ENCODE assay signal across 28 mouse cellular contexts in genomic region chr12:69378558-69379454, GRCm38 (mm10). TPM values are rescaled to one million over a fixed set of nuclear protein-coding genes. Genes with fewer than 3 reads are reported as not detected.
DNase-seq lines count a peak whose midpoint lies in the region; ATAC-seq and TF ChIP-seq lines count a peak whose summit lies in the region.
"Had no signal": no experiment of that assay in that cellular context is flagged by ENCODE, and none has a peak within 500 bp of the region (broad histone marks: within the 10 kb centered on the region; RNA-seq: fewer than 3 reads in every experiment).

No protein-coding gene starts in this region.

- 79% methylated on average over 11 of the region's 11 CpGs for WGBS in heart, embryonic 10.5 days
- 75% methylated on average over 11 of the region's 11 CpGs for WGBS in heart, embryonic 16.5 days

- no peaks in the 10 kb centered on the region for H3K27me3 ChIP-seq in heart, embryonic 10.5 days (ENCODE audit: insufficient read depth, poor library complexity, severe bottlenecking)
- no peaks in the 10 kb centered on the region for H3K27me3 ChIP-seq in heart, embryonic 16.5 days (ENCODE audit: control insufficient read depth, insufficient read depth, low read length)
- H3K27me3 ChIP-seq in CH12.LX (replicated peaks), result no peaks in the 10 kb centered on the region
- H3K27me3 ChIP-seq: embryonic facial prominence, embryonic 12.5 days; limb, embryonic 15.5 days; liver, embryonic 15.5 days; lung, embryonic 15.5 days; megakaryocyte, embryonic 14.5 days; neural tube, embryonic 12.5 days had no signal

- peaks cover 26% of the 10 kb centered on the region for H3K4me1 ChIP-seq in heart, embryonic 10.5 days
- peaks cover 16% of the 10 kb centered on the region for H3K4me1 ChIP-seq in heart, embryonic 16.5 days (ENCODE audit: control insufficient read depth, insufficient read depth, low read length)
- peaks cover 5 to 30% of the 10 kb centered on the region in 2 experiments; a peak in 2 of 4 replicates for H3K4me1 ChIP-seq in CH12.LX (ENCODE audit: control insufficient read depth in 1 of 2, insufficient read depth in 2 of 2)

- H3K9me3 ChIP-seq in heart, embryonic 10.5 days, result no peaks in the 10 kb centered on the region
- H3K9me3 ChIP-seq in heart, embryonic 16.5 days (replicated peaks; ENCODE audit: control insufficient read depth, low read length), result no peaks in the 10 kb centered on the region
- no peaks in the 10 kb centered on the region for H3K9me3 ChIP-seq in CH12.LX (replicated peaks; ENCODE audit: low read length)
- H3K9me3 ChIP-seq: embryonic facial prominence, embryonic 12.5 days; hindbrain, embryonic 10.5 days; limb, embryonic 15.5 days; liver, embryonic 15.5 days; lung, embryonic 15.5 days; megakaryocyte, embryonic 14.5 days; neural tube, embryonic 12.5 days had no signal

- no peak overlapping the region for H3K4me2 ChIP-seq in heart, embryonic 16.5 days (ENCODE audit: low read depth, low read length)
- peak overlapping the region; percentile 84 for H3K4me2 ChIP-seq in CH12.LX (ENCODE audit: insufficient read depth, low read depth, poor library complexity, severe bottlenecking)
- H3K4me2 ChIP-seq: embryonic facial prominence, embryonic 12.5 days; limb, embryonic 15.5 days; liver, embryonic 15.5 days; lung, embryonic 15.5 days; neural tube, embryonic 12.5 days had no signal

- no peak for TF ChIP-seq CTCF in CH12.LX (conservative IDR thresholded peaks at IDR 0.05 in 1 of 2, IDR thresholded peaks at IDR 0.05 in 1 of 2; ENCODE audit: low read depth in 2 of 2, low read length in 2 of 2)

- in situ Hi-C loops in CH12.LX (cut with MboI; ENCODE audit: low pct_ligation_motif_present, low pct_unique_long_range_greater_than_20kb, low sequenced_read_pairs), result no loop called here

- H3K79me2 ChIP-seq in CH12.LX (replicated peaks; ENCODE audit: control insufficient read depth, extremely low read depth, insufficient read depth, poor library complexity, severe bottlenecking), result peaks cover 19% of the 10 kb centered on the region

- dilution Hi-C loops in CH12.LX (cut with MboI; ENCODE audit: extremely low pct_ligation_motif_present, extremely low pct_unique_long_range_greater_than_20kb, low sequenced_read_pairs), result no loop called here

- peak; percentile 86 for TF ChIP-seq EP300 in CH12.LX (IDR thresholded peaks at IDR 0.05; ENCODE audit: low read length)

- ATAC-seq in heart, embryonic 16.5 days (replicated peaks; ENCODE audit: extremely low read depth, insufficient read depth, low FRiP score), result no peak
- ATAC-seq: forebrain, postnatal 0 days; hindbrain, embryonic 16.5 days; intestine, postnatal 0 days had no signal

- H3K4me3 ChIP-seq in heart, embryonic 10.5 days, result no peak overlapping the region
- H3K4me3 ChIP-seq in heart, embryonic 16.5 days (ENCODE audit: low read length), result no peak overlapping the region
- no peak overlapping the region for H3K4me3 ChIP-seq in CH12.LX (replicated peaks in 1 of 3; ENCODE audit: low read depth in 2 of 3, low read length in 2 of 3, poor library complexity in 1 of 3)
- H3K4me3 ChIP-seq: embryonic facial prominence, embryonic 12.5 days; hindbrain, embryonic 10.5 days; limb, embryonic 15.5 days; liver, embryonic 15.5 days; lung, embryonic 15.5 days; megakaryocyte, embryonic 14.5 days; neural tube, embryonic 12.5 days had no signal

- peak overlapping the region; percentile 42; the same call in 1 of the 2 replicates for H3K27ac ChIP-seq in heart, embryonic 10.5 days
- 0 out of 2 replicates have a peak overlapping the region, but pooled peaks have one; percentile 40 for H3K27ac ChIP-seq in heart, embryonic 16.5 days (ENCODE audit: low read length)
- H3K27ac ChIP-seq in CH12.LX (ENCODE audit: insufficient read depth, low read depth), result peak overlapping the region; percentile 98
- H3K27ac ChIP-seq: embryonic facial prominence, embryonic 12.5 days; hindbrain, embryonic 10.5 days; limb, embryonic 15.5 days; liver, embryonic 15.5 days; lung, embryonic 15.5 days; neural tube, embryonic 12.5 days had no signal

- TF ChIP-seq RAD21 in CH12.LX (IDR thresholded peaks at IDR 0.05; ENCODE audit: low read depth, low read length), result no peak; the same call in none of the 2 replicates

- H3K36me3 ChIP-seq in heart, embryonic 10.5 days, result peaks cover 10% of the 10 kb centered on the region; the same call in 1 of the 2 replicates
- H3K36me3 ChIP-seq in heart, embryonic 16.5 days (ENCODE audit: control insufficient read depth, insufficient read depth), result no peaks in the 10 kb centered on the region
- peaks cover 1 to 13% of the 10 kb centered on the region in 2 experiments for H3K36me3 ChIP-seq in CH12.LX (replicated peaks in 1 of 2; ENCODE audit: control insufficient read depth in 1 of 2, insufficient read depth in 1 of 2, low read length in 1 of 2)
- H3K36me3 ChIP-seq: embryonic facial prominence, embryonic 12.5 days; neural tube, embryonic 12.5 days had no signal

- TF ChIP-seq POLR2A in CH12.LX (IDR thresholded peaks at IDR 0.05; ENCODE audit: low read depth, low read length), result peak; percentile 21; the same call in 1 of the 2 replicates

- no peak for DNase-seq in heart, embryonic 10.5 days (ENCODE audit: low spot score)
- DNase-seq in heart, adult 9 months (ENCODE audit: low spot score in 2 of 2), result no peak
- no peak for DNase-seq in heart, adult 18-20 months
- DNase-seq in A20 (ENCODE audit: low read depth, low spot score) (peak; percentile 34), CH12.LX (ENCODE audit: extremely low read depth) (peak; percentile 90)
- no peak for DNase-seq in thymus, postnatal 4 days
- no peak for DNase-seq in layer of hippocampus, adult 9-10 months (ENCODE audit: low spot score)
- DNase-seq: adrenal gland, postnatal 10 days; cerebellum, adult 18-20 months; cerebellum, postnatal 14 days; forebrain, postnatal 0 days; gastrocnemius, postnatal 14 days; kidney, postnatal 4 days; layer of hippocampus, adult 9-11 months; lung, postnatal 36 days; midbrain, embryonic 14.5 days; right cerebral cortex, postnatal 25 days; thymus, postnatal 25 days had no signal

- H3K9ac ChIP-seq in heart, embryonic 16.5 days (ENCODE audit: low read length), result no peak overlapping the region
- H3K9ac ChIP-seq in CH12.LX (ENCODE audit: insufficient read depth, low read depth), result peak overlapping the region; percentile 71
- H3K9ac ChIP-seq: embryonic facial prominence, embryonic 12.5 days; forebrain, postnatal 0 days; limb, embryonic 15.5 days; liver, embryonic 15.5 days; lung, embryonic 15.5 days; neural tube, embryonic 12.5 days had no signal

TF ChIP-seq in CH12.LX, 34 proteins besides CTCF, POLR2A, EP300 and RAD21 (continues in another document):
- TF ChIP-seq KAT2A (IDR thresholded peaks at IDR 0.05; ENCODE audit: insufficient replicate concordance, low read length), result no peak
- TF ChIP-seq ZNF384 (IDR thresholded peaks at IDR 0.05; ENCODE audit: low read depth, low read length), result peak; percentile 98
- TF ChIP-seq ETS1 (conservative IDR thresholded peaks at IDR 0.05; ENCODE audit: low read depth, low read length), result peak; percentile 79
- no peak for TF ChIP-seq GABPA (IDR thresholded peaks at IDR 0.05; ENCODE audit: insufficient replicate concordance, low read depth, low read length)
- peak; percentile 79 for TF ChIP-seq SIN3A (IDR thresholded peaks at IDR 0.05; ENCODE audit: low read length)
- no peak; the same call in 1 of the 2 replicates for TF ChIP-seq ZKSCAN1 (IDR thresholded peaks at IDR 0.05; ENCODE audit: borderline replicate concordance, low read depth, low read length)
- TF ChIP-seq CHD1 (IDR thresholded peaks at IDR 0.05; ENCODE audit: low read depth, low read length), result peak; percentile 55; the same call in 1 of the 2 replicates
- peak; percentile 54 for TF ChIP-seq BHLHE40 (IDR thresholded peaks at IDR 0.05; ENCODE audit: low read depth, low read length)
- TF ChIP-seq ZC3H11A (IDR thresholded peaks at IDR 0.05; ENCODE audit: low read depth, low read length), result no peak
- peak; percentile 64; the same call in 1 of the 2 replicates for TF ChIP-seq MAFK (IDR thresholded peaks at IDR 0.05; ENCODE audit: insufficient replicate concordance, low read length)
- peak; percentile 90 for TF ChIP-seq IRF4 (IDR thresholded peaks at IDR 0.05; ENCODE audit: low read depth, low read length)
- TF ChIP-seq UBTF (IDR thresholded peaks at IDR 0.05; ENCODE audit: low read depth, low read length), result 0 out of 2 replicates have a peak, but pooled peaks have one; percentile 47
- TF ChIP-seq USF1 (IDR thresholded peaks at IDR 0.05; ENCODE audit: low read depth, low read length), result no peak
- no peak; the same call in 1 of the 2 replicates for TF ChIP-seq HCFC1 (IDR thresholded peaks at IDR 0.05; ENCODE audit: low read depth, low read length)
- no peak for TF ChIP-seq USF2 (conservative IDR thresholded peaks at IDR 0.05; ENCODE audit: low read depth, low read length)
- 0 out of 2 replicates have a peak, but pooled peaks have one; percentile 58 for TF ChIP-seq E2F4 (IDR thresholded peaks at IDR 0.05; ENCODE audit: insufficient replicate concordance, low read depth, low read length)
- TF ChIP-seq MAX (IDR thresholded peaks at IDR 0.05; ENCODE audit: low read length), result peak; percentile 62; the same call in 1 of the 2 replicates
- peak; percentile 16; the same call in 1 of the 2 replicates for TF ChIP-seq SMC3 (IDR thresholded peaks at IDR 0.05; ENCODE audit: low read depth, low read length)

RNA-seq across cellular contexts. Expression of gene Gm9887, which starts 6.5 kb away (rescaled TPM):
- polyA plus RNA-seq in heart, embryonic 10.5 days (2016; fragmentation: Nextera tagmentation; extraction: Ambion mirVana), result 0.95 and 1.8 TPM in 2 replicates
- 1.5 and 1.7 TPM in 2 replicates for polyA plus RNA-seq in heart, embryonic 16.5 days (2015; fragmentation: Nextera tagmentation; extraction: Ambion mirVana)
- under 1 TPM; 0.49 to 0.77 TPM for total RNA-seq in heart, adult 18-20 months (2021)
- total RNA-seq in CH12.LX (2012; rRNA removed) (4.3 TPM in 2 replicates), CH12.LX (2014; rRNA removed) (not detected in 2 replicates)
- polyA plus RNA-seq in CH12.LX (2012; ENCODE audit: insufficient read length, low read depth), result 3.4 and 4.3 TPM in 2 replicates

RNA-seq across cellular contexts. Expression of gene Arf6, which starts 6.9 kb away (rescaled TPM):
- polyA plus RNA-seq in heart, embryonic 10.5 days (2016; fragmentation: Nextera tagmentation; extraction: Ambion mirVana), result 37.1 and 50.4 TPM in 2 replicates
- polyA plus RNA-seq in heart, embryonic 16.5 days (2015; fragmentation: Nextera tagmentation; extraction: Ambion mirVana), result 31.1 and 32.3 TPM in 2 replicates
- total RNA-seq in heart, adult 18-20 months (2021), result 10 to 100 TPM; 36.6 to 38.1 TPM
- total RNA-seq in CH12.LX (2012; rRNA removed) (273 and 312 TPM in 2 replicates), CH12.LX (2014; rRNA removed) (308 and 375 TPM in 2 replicates)
- 224 and 258 TPM in 2 replicates for polyA plus RNA-seq in CH12.LX (2012; ENCODE audit: insufficient read length, low read depth)

RNA-seq across cellular contexts. Expression of gene Nemf, which starts 21.8 kb away (rescaled TPM):
- 68.1 and 78.1 TPM in 2 replicates for polyA plus RNA-seq in heart, embryonic 10.5 days (2016; fragmentation: Nextera tagmentation; extraction: Ambion mirVana)
- 62.6 and 68.5 TPM in 2 replicates for polyA plus RNA-seq in heart, embryonic 16.5 days (2015; fragmentation: Nextera tagmentation; extraction: Ambion mirVana)
- total RNA-seq in heart, adult 18-20 months (2021), result 10 to 100 TPM; 22.8 to 23.2 TPM
- total RNA-seq in CH12.LX (2012; rRNA removed), result 34.3 and 37.5 TPM in 2 replicates
- total RNA-seq in CH12.LX (2014; rRNA removed), result 56.6 and 71.0 TPM in 2 replicates
- polyA plus RNA-seq in CH12.LX (2012; ENCODE audit: insufficient read length, low read depth), result 44.9 and 54.7 TPM in 2 replicates

Comparison
In these comparisons a context has a peak if more than half of its experiments do, and no peak if none do; other contexts are left out.
1. DNase-seq: peak in A20 (single experiment) and CH12.LX (single experiment); none in heart, embryonic 10.5 days (single experiment), heart, adult 9 months (0 of 2), heart, adult 18-20 months (0 of 2), thymus, postnatal 4 days (single experiment) and layer of hippocampus, adult 9-10 months (single experiment).
2. H3K27ac ChIP-seq: peak in every context shown above with its lines; median percentile 98 in CH12.LX; 42 in heart, embryonic 10.5 days; 40 in heart, embryonic 16.5 days.